Mouse (Mus musculus): Measurements from ENCODE around the gene Zdbf2. TPM values are rescaled to one million over a fixed set of nuclear protein-coding genes. Genes with fewer than 3 reads are reported as not detected.

Zdbf2 gene
- polyA plus RNA-seq, 1 experiment from 2014 or later: 3.1 TPM

DNA sequence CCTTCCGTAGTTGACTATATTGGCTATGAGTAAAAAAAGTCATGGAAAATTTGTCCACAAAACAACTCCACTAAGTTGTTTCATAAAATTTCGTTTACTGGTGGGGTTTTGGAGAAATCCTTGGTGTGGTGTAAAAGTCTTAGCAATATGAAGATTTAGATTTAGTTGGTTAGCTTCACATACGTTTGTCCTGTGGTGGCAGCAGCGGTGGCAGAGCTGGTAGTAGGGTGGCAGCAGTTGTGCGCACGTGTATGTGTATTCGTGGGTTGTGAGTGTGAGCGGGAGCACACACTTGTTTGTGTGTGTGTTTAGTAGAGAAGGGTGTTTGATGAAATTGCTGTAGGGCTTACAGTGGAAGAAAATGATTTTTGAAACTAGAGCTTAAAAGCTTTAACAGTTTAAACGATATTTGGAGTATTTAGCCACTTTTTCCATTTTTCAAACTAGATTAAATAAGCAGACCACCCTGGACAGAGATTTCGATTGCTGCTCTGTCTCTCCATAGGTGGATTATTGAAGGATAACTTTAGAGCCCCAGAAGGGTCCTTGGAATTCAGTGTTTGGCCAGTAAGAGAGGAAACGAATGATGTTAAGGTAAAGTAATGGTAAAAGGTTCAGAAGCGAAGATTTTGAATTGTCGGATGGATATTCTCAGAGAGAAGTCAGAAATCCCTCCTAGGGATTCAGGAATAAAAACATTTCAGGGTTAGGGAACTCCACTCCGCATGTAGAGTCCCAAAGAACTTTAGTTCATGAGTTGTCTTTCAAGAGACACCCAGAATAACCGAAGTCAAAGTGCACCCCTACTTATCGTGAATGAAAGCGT is 12.9 kb upstream of the Zdbf2 start:
- Histone ChIP-seq H3K9me3 (ENCODE audit: low read length) (no peaks in the 10 kb centered on the region), H3K36me3 (ENCODE audit: insufficient read depth, low read length) (no peaks in the 10 kb centered on the region), H3K27ac (ENCODE audit: low read length) (no peak overlapping the region), H3K27me3 (replicated peaks; ENCODE audit: insufficient read depth, low read length) (peaks cover 48% of the 10 kb centered on the region), H3K4me2 (replicated peaks; ENCODE audit: low read depth, low read length) (no peak overlapping the region), H3K9ac (replicated peaks; ENCODE audit: low read depth) (no peak overlapping the region), H3K4me3 (ENCODE audit: low read depth, low read length) (no peak overlapping the region), H3K4me1 (ENCODE audit: insufficient read depth, low read depth, low read length) (no peaks in the 10 kb centered on the region)
- TF ChIP-seq EP300 (IDR thresholded peaks at IDR 0.05) (no peak), CTCF (IDR thresholded peaks at IDR 0.05) (no peak)
- DNase-seq (ENCODE audit: low spot score) (no peak), ATAC-seq (no peak)
- 37% methylated on average over 17 of the region's 17 CpGs for WGBS

DNA sequence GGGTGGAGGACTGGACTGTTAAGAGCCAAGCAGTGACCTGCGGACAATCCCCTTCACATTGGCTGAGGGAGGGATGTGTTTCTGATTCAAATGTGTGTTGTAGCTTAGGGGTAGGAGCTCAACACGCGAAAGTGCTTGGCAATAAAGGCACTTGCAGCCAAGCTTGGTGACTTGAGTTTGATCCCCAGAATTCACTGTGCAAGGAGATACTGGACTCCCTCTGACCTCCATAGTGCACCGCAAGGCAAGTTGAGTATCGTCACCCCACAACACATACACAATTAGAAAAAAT is 12.4 kb upstream of the Zdbf2 start:
- Histone ChIP-seq H3K36me3 (ENCODE audit: insufficient read depth, low read length) (no peaks in the 10 kb centered on the region), H3K9me3 (ENCODE audit: low read length) (no peaks in the 10 kb centered on the region), H3K4me2 (replicated peaks; ENCODE audit: low read depth, low read length) (no peak overlapping the region), H3K27ac (ENCODE audit: low read length) (no peak overlapping the region), H3K4me1 (ENCODE audit: insufficient read depth, low read depth, low read length) (no peaks in the 10 kb centered on the region), H3K27me3 (replicated peaks; ENCODE audit: insufficient read depth, low read length) (peaks cover 43% of the 10 kb centered on the region), H3K4me3 (ENCODE audit: low read depth, low read length) (no peak overlapping the region), H3K9ac (replicated peaks; ENCODE audit: low read depth) (no peak overlapping the region)
- DNase-seq (ENCODE audit: low spot score) (no peak), ATAC-seq (no peak)
- 41% methylated on average over 5 of the region's 5 CpGs for WGBS
- TF ChIP-seq EP300 (IDR thresholded peaks at IDR 0.05): no peak
- no peak for TF ChIP-seq CTCF (IDR thresholded peaks at IDR 0.05)

DNA sequence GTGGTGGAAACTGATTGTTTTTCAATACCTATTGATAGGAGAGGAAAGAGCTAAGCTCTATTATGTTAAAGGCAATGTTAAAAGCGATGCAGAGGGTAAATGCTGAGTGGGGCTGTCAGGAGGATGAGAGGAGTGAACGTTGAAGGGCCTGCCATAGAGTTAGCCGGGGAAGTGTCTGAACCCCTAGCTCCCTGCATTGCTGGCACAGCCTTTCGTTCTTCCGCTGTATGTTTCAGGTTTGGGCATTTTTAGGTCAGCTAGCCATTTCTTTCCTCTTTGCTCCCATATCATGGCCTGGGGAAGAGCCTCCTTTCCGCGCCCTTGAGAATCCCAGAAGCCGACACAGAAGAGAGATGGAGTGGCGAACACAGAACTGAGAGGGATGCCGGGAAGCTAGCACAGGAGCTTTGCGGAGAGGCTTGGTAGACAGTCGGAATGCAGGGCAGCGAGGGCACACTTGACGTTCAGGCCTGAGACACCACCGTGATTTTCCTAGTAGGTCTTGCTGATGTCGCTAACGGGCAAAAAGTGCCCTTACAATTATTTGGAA is 11.9 kb upstream of the Zdbf2 start:
- no peaks in the 10 kb centered on the region for H3K36me3 ChIP-seq (ENCODE audit: insufficient read depth, low read length)
- ATAC-seq (no peak), DNase-seq (ENCODE audit: low spot score) (no peak)
- no peak overlapping the region for H3K27ac ChIP-seq (ENCODE audit: low read length)
- no peak overlapping the region for H3K9ac ChIP-seq (replicated peaks; ENCODE audit: low read depth)
- H3K4me1 ChIP-seq (ENCODE audit: insufficient read depth, low read depth, low read length): no peaks in the 10 kb centered on the region
- no peak overlapping the region for H3K4me2 ChIP-seq (replicated peaks; ENCODE audit: low read depth, low read length)
- TF ChIP-seq CTCF (IDR thresholded peaks at IDR 0.05) (no peak), EP300 (IDR thresholded peaks at IDR 0.05) (no peak)
- no peak overlapping the region for H3K4me3 ChIP-seq (ENCODE audit: low read depth, low read length)
- 51% methylated on average over 17 of the region's 17 CpGs for WGBS
- peaks cover 39% of the 10 kb centered on the region for H3K27me3 ChIP-seq (replicated peaks; ENCODE audit: insufficient read depth, low read length)
- H3K9me3 ChIP-seq (ENCODE audit: low read length): no peaks in the 10 kb centered on the region

DNA sequence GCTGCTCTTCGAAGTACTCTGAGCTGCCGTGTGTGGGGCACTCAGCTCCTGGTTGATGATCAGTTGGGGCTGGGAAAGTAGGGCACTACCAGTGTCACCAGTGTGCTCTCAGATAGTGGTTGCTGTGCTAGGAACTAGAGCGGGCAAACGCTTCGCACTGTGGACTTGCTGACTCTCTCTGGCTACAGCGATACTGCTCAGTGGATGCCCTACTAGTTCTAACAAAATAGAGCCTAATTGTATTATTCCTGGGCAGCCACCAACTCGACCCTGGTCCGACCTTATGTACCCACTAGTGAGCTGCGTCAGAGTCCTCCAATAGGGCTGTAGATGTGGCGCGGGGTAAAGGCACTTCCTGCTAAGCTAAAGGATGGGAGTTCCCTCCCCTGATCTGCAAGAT is 9.4 kb upstream of the Zdbf2 start:
- Histone ChIP-seq H3K27me3 (replicated peaks; ENCODE audit: insufficient read depth, low read length) (peaks cover 29% of the 10 kb centered on the region; the same call in 1 of the 2 replicates), H3K9me3 (ENCODE audit: low read length) (no peaks in the 10 kb centered on the region), H3K4me2 (replicated peaks; ENCODE audit: low read depth, low read length) (no peak overlapping the region), H3K27ac (ENCODE audit: low read length) (no peak overlapping the region), H3K36me3 (ENCODE audit: insufficient read depth, low read length) (no peaks in the 10 kb centered on the region), H3K4me1 (ENCODE audit: insufficient read depth, low read depth, low read length) (no peaks in the 10 kb centered on the region), H3K4me3 (ENCODE audit: low read depth, low read length) (no peak overlapping the region), H3K9ac (replicated peaks; ENCODE audit: low read depth) (no peak overlapping the region)
- no peak for TF ChIP-seq EP300 (IDR thresholded peaks at IDR 0.05)
- no peak for TF ChIP-seq CTCF (IDR thresholded peaks at IDR 0.05)
- DNase-seq (ENCODE audit: low spot score) (peak; percentile 5), ATAC-seq (no peak)
- 45% methylated on average over 11 of the region's 11 CpGs for WGBS

DNA sequence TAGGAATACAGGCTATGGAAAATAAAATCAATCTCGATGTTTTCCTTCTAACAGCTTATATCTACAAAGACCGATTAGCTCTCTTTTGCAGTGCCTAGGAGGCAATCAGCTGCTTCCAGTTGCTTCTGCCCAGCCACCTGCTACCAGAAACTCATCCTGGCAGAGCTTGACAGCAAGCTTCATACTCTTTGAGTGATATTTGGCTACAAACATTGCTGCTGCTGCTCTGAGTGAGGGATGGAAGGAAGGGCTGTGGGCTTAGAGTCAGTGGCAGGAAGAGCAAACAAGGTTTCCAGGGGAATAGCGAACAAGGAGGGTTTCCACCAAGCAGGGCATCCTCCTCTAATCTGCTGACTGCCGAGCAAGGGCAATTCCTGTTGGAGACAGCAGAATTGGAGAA is 7.6 kb upstream of the Zdbf2 start:
- no peak for TF ChIP-seq CTCF (IDR thresholded peaks at IDR 0.05)
- TF ChIP-seq EP300 (IDR thresholded peaks at IDR 0.05): no peak
- no peaks in the 10 kb centered on the region for H3K4me1 ChIP-seq (ENCODE audit: insufficient read depth, low read depth, low read length)
- H3K9ac ChIP-seq (replicated peaks; ENCODE audit: low read depth): no peak overlapping the region
- H3K27ac ChIP-seq (ENCODE audit: low read length): no peak overlapping the region
- H3K9me3 ChIP-seq (ENCODE audit: low read length): no peaks in the 10 kb centered on the region
- H3K4me3 ChIP-seq (ENCODE audit: low read depth, low read length): no peak overlapping the region
- no peak overlapping the region for H3K4me2 ChIP-seq (replicated peaks; ENCODE audit: low read depth, low read length)
- 39% methylated on average over 4 of the region's 4 CpGs for WGBS
- ATAC-seq (no peak), DNase-seq (ENCODE audit: low spot score) (no peak)
- no peaks in the 10 kb centered on the region for H3K36me3 ChIP-seq (ENCODE audit: insufficient read depth, low read length)
- peaks cover 30% of the 10 kb centered on the region for H3K27me3 ChIP-seq (replicated peaks; ENCODE audit: insufficient read depth, low read length)

DNA sequence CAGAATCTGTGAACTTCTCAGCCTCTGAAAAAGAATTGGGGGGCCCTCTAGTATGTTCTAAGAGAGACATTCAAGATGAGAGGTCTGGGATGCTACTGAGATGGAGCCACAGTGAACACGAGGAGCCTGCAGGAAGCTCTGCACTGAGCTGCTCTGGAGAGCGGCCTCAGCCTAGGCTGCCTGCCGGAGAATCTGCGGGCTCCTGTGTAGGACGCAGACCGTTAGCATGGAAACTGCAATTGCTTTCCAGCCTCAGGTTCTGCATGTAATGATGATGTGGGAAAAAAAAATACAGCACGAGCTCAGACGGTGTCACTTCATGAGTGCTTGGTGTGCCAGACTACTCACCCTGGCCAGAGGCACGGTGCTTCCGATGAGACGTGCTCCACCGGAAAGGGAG is 6.9 kb upstream of the Zdbf2 start:
- no peak for DNase-seq (ENCODE audit: low spot score)
- Histone ChIP-seq H3K4me1 (ENCODE audit: insufficient read depth, low read depth, low read length) (no peaks in the 10 kb centered on the region), H3K36me3 (ENCODE audit: insufficient read depth, low read length) (no peaks in the 10 kb centered on the region), H3K4me2 (replicated peaks; ENCODE audit: low read depth, low read length) (no peak overlapping the region), H3K9me3 (ENCODE audit: low read length) (no peaks in the 10 kb centered on the region), H3K9ac (replicated peaks; ENCODE audit: low read depth) (no peak overlapping the region), H3K4me3 (ENCODE audit: low read depth, low read length) (no peak overlapping the region), H3K27me3 (replicated peaks; ENCODE audit: insufficient read depth, low read length) (peaks cover 30% of the 10 kb centered on the region), H3K27ac (ENCODE audit: low read length) (no peak overlapping the region)
- 43% methylated on average over 12 of the region's 12 CpGs for WGBS
- ATAC-seq: no peak
- no peak for TF ChIP-seq CTCF (IDR thresholded peaks at IDR 0.05)
- no peak for TF ChIP-seq EP300 (IDR thresholded peaks at IDR 0.05)
